8 mouse cellular contexts compared by ENCODE assay signal in the genomic region with DNA sequence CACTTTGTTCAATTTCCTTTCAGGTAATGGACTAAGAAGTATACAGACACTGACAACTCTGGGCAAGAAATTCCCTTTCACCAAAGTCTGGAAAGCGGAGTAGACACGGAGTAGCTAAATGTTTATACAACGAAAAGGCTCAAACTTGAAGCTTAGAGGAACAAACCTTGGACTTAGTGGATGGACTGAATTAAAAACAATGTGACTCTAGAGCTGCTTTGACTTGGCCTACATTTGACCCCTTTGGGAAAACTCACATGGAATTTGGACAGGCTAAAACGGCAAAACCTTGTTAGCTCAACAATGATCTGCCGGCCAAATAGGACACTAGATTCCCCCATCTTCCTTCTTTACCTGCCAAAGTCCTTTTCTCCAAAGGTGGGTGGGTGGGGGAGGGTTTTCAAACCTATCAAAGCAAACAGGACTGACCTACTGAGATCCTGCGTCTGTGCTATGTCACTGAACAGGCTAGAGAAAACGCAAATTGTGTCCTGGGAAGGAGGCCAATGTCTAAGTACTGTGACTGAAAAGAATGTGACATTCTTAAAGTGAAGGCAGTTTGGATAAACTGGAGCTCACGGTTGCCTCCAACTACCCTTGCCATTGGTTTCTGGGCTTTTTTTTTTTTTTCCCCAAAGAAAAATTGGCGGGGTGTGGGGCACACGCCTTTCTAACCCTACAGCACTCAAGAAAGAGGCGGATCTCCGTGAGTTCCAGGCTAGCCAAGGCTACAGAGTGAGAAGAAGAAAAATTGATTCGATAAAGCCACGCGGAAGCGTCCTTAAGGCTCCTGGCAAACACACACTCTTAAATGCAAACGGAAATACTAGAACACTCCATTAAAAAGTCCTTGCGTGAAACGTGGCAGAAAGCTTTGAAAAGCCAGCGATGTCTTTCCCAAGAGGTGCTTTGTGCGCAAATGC. TPM values are rescaled to one million over a fixed set of nuclear protein-coding genes. Genes with fewer than 3 reads are reported as not detected.
DNase-seq lines count a peak whose midpoint lies in the region; ATAC-seq lines count a peak whose summit lies in the region.

No protein-coding gene starts in this region.

- peak overlapping the region; percentile 79 for H3K9ac ChIP-seq in forebrain, embryonic 11.5 days (ENCODE audit: low read length)
- peak overlapping the region; percentile 93 for H3K9ac ChIP-seq in intestine, embryonic 16.5 days (ENCODE audit: low read depth, low read length)

- 18% methylated on average over 21 of the region's 21 CpGs for WGBS in forebrain, embryonic 11.5 days
- 9% methylated on average over 21 of the region's 21 CpGs for WGBS in intestine, embryonic 16.5 days

- peaks cover 4% of the 10 kb centered on the region; the same call in 1 of the 2 replicates for H3K4me1 ChIP-seq in forebrain, embryonic 11.5 days (replicated peaks; ENCODE audit: control insufficient read depth, insufficient read depth, low read length)
- peaks cover 40% of the 10 kb centered on the region for H3K4me1 ChIP-seq in intestine, embryonic 16.5 days (ENCODE audit: control insufficient read depth, insufficient read depth, low read length)

- intact Hi-C loops in heart, postnatal 25 days (cut with DNase I): loop anchor here (2.0 to 10.0 kb wide), 3 partner anchors 33 to 241 kb away; partner anchors contain the start of gene Rpl21

- no peaks in the 10 kb centered on the region; the same call in 1 of the 2 replicates for H3K36me3 ChIP-seq in forebrain, embryonic 11.5 days (ENCODE audit: control insufficient read depth, insufficient read depth, low read length)
- no peaks in the 10 kb centered on the region for H3K36me3 ChIP-seq in intestine, embryonic 16.5 days (ENCODE audit: control insufficient read depth, insufficient read depth, low read length)

- no peak for ATAC-seq in forebrain, embryonic 11.5 days (replicated peaks; ENCODE audit: low FRiP score)
- no peak for ATAC-seq in intestine, embryonic 16.5 days

- H3K27me3 ChIP-seq in forebrain, embryonic 11.5 days (ENCODE audit: control insufficient read depth, insufficient read depth, low read length): no peaks in the 10 kb centered on the region
- no peaks in the 10 kb centered on the region for H3K27me3 ChIP-seq in intestine, embryonic 16.5 days (replicated peaks; ENCODE audit: control insufficient read depth, insufficient read depth, low read length)

- peak; percentile 91 for DNase-seq in heart, adult 11 months
- DNase-seq in heart, postnatal 25 days (ENCODE audit: low spot score): no peak
- no peak for DNase-seq in forebrain, embryonic 11.5 days (ENCODE audit: low spot score)
- peak; percentile 55 to 80 for DNase-seq in lung, adult 18-20 months
- DNase-seq in yolk sac, embryonic 10.5 days (ENCODE audit: low spot score): peak; percentile 79
- DNase-seq in urinary bladder, adult 18-20 months (ENCODE audit: low spot score in 2 of 2): no peak
- DNase-seq in urinary bladder, postnatal 4 days (ENCODE audit: low spot score in 2 of 2): no peak

- H3K9me3 ChIP-seq in forebrain, embryonic 11.5 days (ENCODE audit: control insufficient read depth, low read length): no peaks in the 10 kb centered on the region
- no peaks in the 10 kb centered on the region for H3K9me3 ChIP-seq in intestine, embryonic 16.5 days (ENCODE audit: control insufficient read depth, low read length)

- H3K27ac ChIP-seq in forebrain, embryonic 11.5 days (ENCODE audit: low read depth, low read length): no peak overlapping the region
- peak overlapping the region; percentile 98 for H3K27ac ChIP-seq in intestine, embryonic 16.5 days (ENCODE audit: low read length)

- H3K4me3 ChIP-seq in forebrain, embryonic 11.5 days (ENCODE audit: low read depth, low read length): peak overlapping the region; percentile 69
- peak overlapping the region; percentile 84 for H3K4me3 ChIP-seq in intestine, embryonic 16.5 days (ENCODE audit: low read length)

- H3K4me2 ChIP-seq in forebrain, embryonic 11.5 days (ENCODE audit: low read depth, low read length, severe bottlenecking): peak overlapping the region; percentile 91
- H3K4me2 ChIP-seq in intestine, embryonic 16.5 days (ENCODE audit: low read depth, low read length): peak overlapping the region; percentile 73

RNA-seq across cellular contexts. Expression of gene Lnx2, which starts 1.0 kb away (rescaled TPM):
- total RNA-seq in heart, postnatal 25 days (2021): 10 to 100 TPM; 10.1 to 10.7 TPM
- 9.7 and 9.9 TPM in 2 replicates for polyA plus RNA-seq in forebrain, embryonic 11.5 days (2014; fragmentation: Nextera tagmentation; extraction: Ambion mirVana)
- polyA plus RNA-seq in intestine, embryonic 16.5 days (2015; fragmentation: Nextera tagmentation; extraction: Ambion mirVana): 15.2 and 16.6 TPM in 2 replicates

RNA-seq across cellular contexts. Expression of gene Polr1d, which starts 1.5 kb away (rescaled TPM):
- total RNA-seq in heart, postnatal 25 days (2021): 10 to 100 TPM; 73.2 to 73.8 TPM
- polyA plus RNA-seq in forebrain, embryonic 11.5 days (2014; fragmentation: Nextera tagmentation; extraction: Ambion mirVana): 110 and 115 TPM in 2 replicates
- polyA plus RNA-seq in intestine, embryonic 16.5 days (2015; fragmentation: Nextera tagmentation; extraction: Ambion mirVana): 136 and 151 TPM in 2 replicates

Comparison
In these comparisons a context has a peak if more than half of its experiments do, and no peak if none do; other contexts are left out.
1. DNase-seq: peak in heart, adult 11 months (single experiment), lung, adult 18-20 months (2 of 2) and yolk sac, embryonic 10.5 days (single experiment); none in heart, postnatal 25 days (single experiment), forebrain, embryonic 11.5 days (single experiment), urinary bladder, adult 18-20 months (0 of 2) and urinary bladder, postnatal 4 days (0 of 2).